Mouse (Mus musculus): ENCODE measurements around the gene Cuta. TPM values are rescaled to one million over a fixed set of nuclear protein-coding genes. Genes with fewer than 3 reads are reported as not detected.
"Not testable (repeated sequence)": the region's sequence is repeated elsewhere in the genome, so short reads cannot be mapped to it uniquely, and the experiment has no call there.

The Cuta gene
- polyA plus RNA-seq (2014; fragmentation: Nextera tagmentation; extraction: Ambion mirVana), result 136 and 138 TPM in 2 replicates

GRCm38 (mm10) chr17:26939178-26939972, at the start of gene Cuta:
TSS of gene Cuta (minus strand) at chr17:26939569.
- peak within 1 kb of the TSS; percentile 73 for H3K27ac ChIP-seq (ENCODE audit: low read depth, low read length)
- peak within 1 kb of the TSS; percentile 59 for H3K9ac ChIP-seq (ENCODE audit: low read length)
- peak within 1 kb of the TSS; percentile 65 for H3K4me3 ChIP-seq (ENCODE audit: low read depth, low read length)
- peak within 1 kb of the TSS; percentile 78 for H3K4me2 ChIP-seq (ENCODE audit: low read depth)
- no peaks in the 10 kb centered on the region for H3K9me3 ChIP-seq (ENCODE audit: control insufficient read depth, low read length)
- peaks cover 6% of the 10 kb centered on the region for H3K4me1 ChIP-seq (ENCODE audit: control insufficient read depth, insufficient read depth, low read length)
- no peaks in the 10 kb centered on the region for H3K27me3 ChIP-seq (ENCODE audit: control insufficient read depth, insufficient read depth, low read length)
- peak; percentile 100 for DNase-seq (ENCODE audit: low spot score)
- ATAC-seq (ENCODE audit: insufficient read depth, low FRiP score, low TSS enrichment), result peak; percentile 94
- WGBS, result under 1% methylated on average over 61 of the region's 70 CpGs
- H3K36me3 ChIP-seq (ENCODE audit: control insufficient read depth, insufficient read depth, low read length), result peaks cover 2% of the 10 kb centered on the region; the same call in 1 of the 2 replicates

DNA sequence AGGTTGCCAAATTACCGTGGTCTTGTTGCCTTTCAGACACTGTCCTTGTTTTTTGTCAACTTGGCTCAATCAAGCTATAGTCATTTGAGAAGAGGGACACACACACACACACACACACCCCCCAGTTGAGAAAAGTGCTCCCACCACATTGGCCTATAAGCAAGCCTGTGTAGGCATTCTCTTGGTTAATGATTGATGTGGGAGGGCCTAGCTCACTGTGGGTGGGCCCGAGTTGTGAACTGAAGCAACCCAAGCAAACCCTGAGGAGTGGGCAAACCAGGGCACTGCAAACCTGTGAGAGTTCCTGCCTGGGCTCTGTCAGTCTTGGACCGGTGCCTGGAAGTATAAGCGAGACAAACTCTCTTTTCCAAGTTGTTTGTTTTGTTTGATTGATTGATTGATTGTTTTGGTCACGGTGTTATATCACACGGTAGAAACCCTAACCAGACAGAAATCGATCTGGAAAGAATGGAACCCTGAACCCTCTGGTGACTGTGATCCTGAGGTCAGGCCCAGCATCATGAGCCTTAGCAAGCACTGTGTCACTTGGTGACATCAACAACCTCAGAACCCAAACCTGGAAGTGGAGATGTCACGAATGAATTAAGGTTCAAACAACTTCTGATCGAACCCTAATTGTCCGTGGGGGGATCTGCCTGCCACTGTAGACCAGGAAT, 46.3 kb upstream of the Cuta start:
- 78% methylated on average over 10 of the region's 10 CpGs for WGBS
- no peak for DNase-seq (ENCODE audit: low spot score)

GRCm38 (mm10) chr17:26983382-26983781, 44.0 kb upstream of the Cuta start:
- Histone ChIP-seq H3K4me3 (ENCODE audit: low read depth, low read length) (no peak overlapping the region), H3K9ac (ENCODE audit: low read length) (no peak overlapping the region), H3K36me3 (ENCODE audit: control insufficient read depth, insufficient read depth, low read length) (peaks cover 3% of the 10 kb centered on the region; the same call in 1 of the 2 replicates), H3K27me3 (ENCODE audit: control insufficient read depth, insufficient read depth, low read length) (no peaks in the 10 kb centered on the region), H3K4me1 (ENCODE audit: control insufficient read depth, insufficient read depth, low read length) (no peaks in the 10 kb centered on the region), H3K4me2 (ENCODE audit: low read depth) (no peak overlapping the region), H3K9me3 (ENCODE audit: control insufficient read depth, low read length) (no peaks in the 10 kb centered on the region), H3K27ac (ENCODE audit: low read depth, low read length) (no peak overlapping the region)
- DNase-seq (ENCODE audit: low spot score), result no peak
- 95% methylated on average over 4 of the region's 4 CpGs for WGBS
- ATAC-seq (ENCODE audit: insufficient read depth, low FRiP score, low TSS enrichment), result no peak

More for the DNA sequence above, 46.3 kb upstream of the Cuta start:
- Histone ChIP-seq H3K4me2 (ENCODE audit: low read depth) (no peak overlapping the region), H3K4me3 (ENCODE audit: low read depth, low read length) (no peak overlapping the region), H3K9ac (ENCODE audit: low read length) (no peak overlapping the region), H3K36me3 (ENCODE audit: control insufficient read depth, insufficient read depth, low read length) (no peaks in the 10 kb centered on the region), H3K4me1 (ENCODE audit: control insufficient read depth, insufficient read depth, low read length) (no peaks in the 10 kb centered on the region), H3K27ac (ENCODE audit: low read depth, low read length) (no peak overlapping the region), H3K27me3 (ENCODE audit: control insufficient read depth, insufficient read depth, low read length) (no peaks in the 10 kb centered on the region), H3K9me3 (ENCODE audit: control insufficient read depth, low read length) (no peaks in the 10 kb centered on the region)
- no peak for ATAC-seq (ENCODE audit: insufficient read depth, low FRiP score, low TSS enrichment)

DNA sequence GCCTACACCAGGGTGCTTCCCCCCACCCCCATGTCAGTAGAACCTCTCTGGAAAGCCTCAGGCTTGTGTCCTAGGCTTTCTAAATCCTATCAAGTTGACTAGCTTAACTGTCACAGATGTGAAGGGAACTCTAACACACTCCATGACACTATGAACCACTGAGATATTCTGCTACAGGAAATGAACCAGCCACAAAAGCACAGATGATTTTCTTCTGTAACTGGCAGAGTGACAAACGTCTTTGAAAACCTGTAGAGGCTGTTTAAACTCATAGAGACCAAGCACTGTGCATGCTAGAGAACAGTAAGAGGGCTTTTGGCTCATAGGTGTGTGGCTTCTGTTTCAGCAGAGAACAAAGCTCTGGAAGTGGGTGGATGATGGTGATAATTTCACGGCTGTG, 41.7 kb upstream of the Cuta start:
- no peak overlapping the region for H3K4me2 ChIP-seq (ENCODE audit: low read depth)
- peaks cover 12% of the 10 kb centered on the region for H3K36me3 ChIP-seq (ENCODE audit: control insufficient read depth, insufficient read depth, low read length)
- DNase-seq (ENCODE audit: low spot score), result no peak
- H3K27ac ChIP-seq (ENCODE audit: low read depth, low read length), result no peak overlapping the region
- H3K9ac ChIP-seq (ENCODE audit: low read length), result no peak overlapping the region
- no peak overlapping the region for H3K4me3 ChIP-seq (ENCODE audit: low read depth, low read length)
- no peaks in the 10 kb centered on the region for H3K27me3 ChIP-seq (ENCODE audit: control insufficient read depth, insufficient read depth, low read length)
- ATAC-seq (ENCODE audit: insufficient read depth, low FRiP score, low TSS enrichment), result no peak
- no peaks in the 10 kb centered on the region for H3K4me1 ChIP-seq (ENCODE audit: control insufficient read depth, insufficient read depth, low read length)
- H3K9me3 ChIP-seq (ENCODE audit: control insufficient read depth, low read length), result no peaks in the 10 kb centered on the region
- WGBS, result 75% methylated on average over 2 of the region's 2 CpGs

DNA sequence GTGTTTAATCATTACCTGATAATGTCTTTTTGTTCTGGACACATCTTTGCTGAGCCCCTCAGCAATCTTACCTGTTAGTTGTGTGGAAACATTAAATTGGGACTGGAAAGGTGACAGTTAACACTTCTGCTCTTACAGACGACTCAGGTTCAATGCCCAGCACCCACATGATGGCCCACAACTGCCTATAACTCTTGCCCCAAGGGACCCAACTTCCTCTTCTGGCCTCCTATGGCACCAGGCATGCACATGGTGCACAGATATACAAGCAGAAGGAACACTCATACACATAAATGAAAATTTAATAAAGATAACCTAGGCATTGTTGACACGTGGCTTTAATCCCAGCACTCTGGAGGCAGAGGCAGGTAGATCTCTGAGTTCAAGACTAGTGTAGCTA, 40.1 kb upstream of the Cuta start:
- WGBS, result 83% methylated on average over 2 of the region's 2 CpGs
- no peak overlapping the region for H3K27ac ChIP-seq (ENCODE audit: low read depth, low read length)
- no peak for DNase-seq (ENCODE audit: low spot score)
- no peaks in the 10 kb centered on the region for H3K27me3 ChIP-seq (ENCODE audit: control insufficient read depth, insufficient read depth, low read length)
- H3K9me3 ChIP-seq (ENCODE audit: control insufficient read depth, low read length), result no peaks in the 10 kb centered on the region
- ATAC-seq (ENCODE audit: insufficient read depth, low FRiP score, low TSS enrichment), result no peak
- H3K4me1 ChIP-seq (ENCODE audit: control insufficient read depth, insufficient read depth, low read length), result no peaks in the 10 kb centered on the region; the same call in 1 of the 2 replicates
- no peak overlapping the region for H3K4me3 ChIP-seq (ENCODE audit: low read depth, low read length)
- H3K36me3 ChIP-seq (ENCODE audit: control insufficient read depth, insufficient read depth, low read length), result peaks cover 16% of the 10 kb centered on the region
- no peak overlapping the region for H3K9ac ChIP-seq (ENCODE audit: low read length)
- no peak overlapping the region for H3K4me2 ChIP-seq (ENCODE audit: low read depth)

- not testable (repeated sequence) for H3K9me3 ChIP-seq (ENCODE audit: control insufficient read depth, low read length); H3K4me1 ChIP-seq (ENCODE audit: control insufficient read depth, insufficient read depth, low read length); H3K27ac ChIP-seq (ENCODE audit: low read depth, low read length); ATAC-seq (ENCODE audit: insufficient read depth, low FRiP score, low TSS enrichment); H3K4me3 ChIP-seq (ENCODE audit: low read depth, low read length); DNase-seq (ENCODE audit: low spot score); H3K4me2 ChIP-seq (ENCODE audit: low read depth); H3K9ac ChIP-seq (ENCODE audit: low read length); H3K27me3 ChIP-seq (ENCODE audit: control insufficient read depth, insufficient read depth, low read length)
- WGBS, result 92% methylated on average over 6 of the region's 6 CpGs
- peaks cover 16% of the 10 kb centered on the region for H3K36me3 ChIP-seq (ENCODE audit: control insufficient read depth, insufficient read depth, low read length)
Measured at GRCm38 (mm10) chr17:26977354-26977753, 38.0 kb upstream of the Cuta start.

DNA sequence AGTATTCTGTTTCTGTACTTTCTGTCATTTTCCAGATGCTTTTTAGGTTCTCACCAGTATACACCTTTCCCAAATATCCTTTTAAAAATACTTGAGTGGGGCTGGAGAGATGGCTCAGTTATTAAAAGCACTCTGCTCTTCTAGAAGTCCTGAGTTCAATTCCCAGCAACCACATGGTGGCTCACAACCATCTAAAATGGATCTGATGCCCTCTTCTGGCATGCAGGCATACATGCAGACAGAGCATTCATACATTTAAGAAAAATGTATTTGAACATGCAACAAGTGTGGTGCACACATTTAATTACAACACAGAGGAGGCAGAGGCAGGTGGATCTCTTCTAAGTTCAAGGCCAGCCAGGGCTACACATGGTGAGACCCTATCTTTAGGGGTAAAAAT, 36.0 kb upstream of the Cuta start:
- peaks cover 16% of the 10 kb centered on the region for H3K36me3 ChIP-seq (ENCODE audit: control insufficient read depth, insufficient read depth, low read length)
- H3K27me3 ChIP-seq (ENCODE audit: control insufficient read depth, insufficient read depth, low read length), result no peaks in the 10 kb centered on the region
- H3K27ac ChIP-seq (ENCODE audit: low read depth, low read length), result no peak overlapping the region
- peaks cover 9% of the 10 kb centered on the region for H3K4me1 ChIP-seq (ENCODE audit: control insufficient read depth, insufficient read depth, low read length)
- H3K4me3 ChIP-seq (ENCODE audit: low read depth, low read length), result no peak overlapping the region
- H3K9ac ChIP-seq (ENCODE audit: low read length), result no peak overlapping the region
- DNase-seq (ENCODE audit: low spot score) (no peak), ATAC-seq (ENCODE audit: insufficient read depth, low FRiP score, low TSS enrichment) (no peak)
- no peak overlapping the region for H3K4me2 ChIP-seq (ENCODE audit: low read depth)
- H3K9me3 ChIP-seq (ENCODE audit: control insufficient read depth, low read length), result no peaks in the 10 kb centered on the region

- ATAC-seq (ENCODE audit: insufficient read depth, low FRiP score, low TSS enrichment) (no peak), DNase-seq (ENCODE audit: low spot score) (no peak)
- no peak overlapping the region for H3K4me2 ChIP-seq (ENCODE audit: low read depth)
- H3K36me3 ChIP-seq (ENCODE audit: control insufficient read depth, insufficient read depth, low read length), result peaks cover 16% of the 10 kb centered on the region
- H3K9me3 ChIP-seq (ENCODE audit: control insufficient read depth, low read length), result no peaks in the 10 kb centered on the region
- H3K4me1 ChIP-seq (ENCODE audit: control insufficient read depth, insufficient read depth, low read length), result peaks cover 9% of the 10 kb centered on the region
- H3K4me3 ChIP-seq (ENCODE audit: low read depth, low read length), result no peak overlapping the region
- H3K27me3 ChIP-seq (ENCODE audit: control insufficient read depth, insufficient read depth, low read length), result no peaks in the 10 kb centered on the region
- WGBS, result 93% methylated on average over 15 of the region's 15 CpGs
- H3K27ac ChIP-seq (ENCODE audit: low read depth, low read length), result no peak overlapping the region
- no peak overlapping the region for H3K9ac ChIP-seq (ENCODE audit: low read length)
Measured at GRCm38 (mm10) chr17:26974547-26974946, 35.2 kb upstream of the Cuta start.

Measured in neural tube, embryonic 11.5 days (tissue).